8 mouse cellular contexts compared by ENCODE assay signal in the genomic region with DNA sequence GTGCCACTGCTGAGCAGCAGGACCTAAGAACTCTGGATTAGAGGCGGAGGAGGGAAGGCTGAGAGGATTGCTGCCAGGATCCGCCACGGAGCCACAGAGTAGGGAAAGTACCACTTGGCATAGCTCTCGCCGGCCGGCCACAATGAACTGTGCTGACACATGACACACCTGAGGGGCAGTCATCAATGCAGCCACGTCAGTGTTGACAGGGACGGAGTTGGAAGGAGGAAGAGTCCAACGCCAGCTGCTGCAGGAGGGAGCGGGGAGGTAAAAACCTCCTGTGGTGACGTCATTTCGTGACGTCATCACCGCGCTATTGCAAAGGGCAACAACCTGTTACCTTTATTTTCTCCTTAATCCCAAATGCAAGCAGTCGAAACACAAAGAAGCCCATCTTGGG. TPM values are rescaled to one million over a fixed set of nuclear protein-coding genes. Genes with fewer than 3 reads are reported as not detected.
DNase-seq lines count a peak whose midpoint lies in the region; ATAC-seq lines count a peak whose summit lies in the region.

No protein-coding gene starts in this region.

- no peak overlapping the region for H3K9ac ChIP-seq in heart, embryonic 11.5 days (ENCODE audit: low read depth, low read length)
- H3K9ac ChIP-seq in limb, embryonic 12.5 days (replicated peaks): no peak overlapping the region

- no peak for ATAC-seq in heart, embryonic 11.5 days (replicated peaks; ENCODE audit: insufficient number of reproducible peaks, low FRiP score, low TSS enrichment)
- ATAC-seq in limb, embryonic 12.5 days (ENCODE audit: insufficient number of reproducible peaks, insufficient read depth, low FRiP score, low TSS enrichment, low read depth): no peak
- ATAC-seq in monocyte, adult 5-6 weeks (replicated peaks; ENCODE audit: insufficient number of reproducible peaks, low FRiP score, low TSS enrichment, poor library complexity, severe bottlenecking): 0 out of 2 replicates have a peak, but pooled peaks have one; percentile 20
- ATAC-seq in erythroblast, adult 5-6 weeks (replicated peaks; ENCODE audit: low FRiP score, poor library complexity, severe bottlenecking): no peak

- H3K4me1 ChIP-seq in heart, embryonic 11.5 days (ENCODE audit: control insufficient read depth, insufficient read depth, low read length): peaks cover 8% of the 10 kb centered on the region; the same call in 1 of the 2 replicates
- peaks cover 11% of the 10 kb centered on the region for H3K4me1 ChIP-seq in forebrain, embryonic 10.5 days
- H3K4me1 ChIP-seq in limb, embryonic 12.5 days (replicated peaks): no peaks in the 10 kb centered on the region

- DNase-seq in heart, adult 8-10 months (ENCODE audit: low spot score): no peak
- DNase-seq in forebrain, embryonic 10.5 days (ENCODE audit: extremely low spot score, low spot score): no peak
- no peak for DNase-seq in layer of hippocampus, postnatal 14 days (ENCODE audit: low spot score in 2 of 2)
- no peak for DNase-seq in gastrocnemius, adult 18-20 months (ENCODE audit: low spot score)

- peak overlapping the region; percentile 6; the same call in 1 of the 2 replicates for H3K4me3 ChIP-seq in heart, embryonic 11.5 days (ENCODE audit: low read depth, low read length)
- H3K4me3 ChIP-seq in forebrain, embryonic 10.5 days: peak overlapping the region; percentile 39
- 0 out of 2 replicates have a peak overlapping the region, but pooled peaks have one; percentile 17 for H3K4me3 ChIP-seq in limb, embryonic 12.5 days (replicated peaks)

- 42% methylated on average over 16 of the region's 16 CpGs for WGBS in heart, embryonic 11.5 days (ENCODE audit: insufficient replicate concordance)
- 46% methylated on average over 16 of the region's 16 CpGs for WGBS in forebrain, embryonic 10.5 days
- WGBS in limb, embryonic 12.5 days: 46% methylated on average over 16 of the region's 16 CpGs

- no peak overlapping the region for H3K27ac ChIP-seq in heart, embryonic 11.5 days (ENCODE audit: low read depth, low read length)
- no peak overlapping the region for H3K27ac ChIP-seq in forebrain, embryonic 10.5 days
- H3K27ac ChIP-seq in limb, embryonic 12.5 days: no peak overlapping the region

- H3K36me3 ChIP-seq in heart, embryonic 11.5 days (ENCODE audit: control insufficient read depth, insufficient read depth, low read length): no peaks in the 10 kb centered on the region
- no peaks in the 10 kb centered on the region for H3K36me3 ChIP-seq in forebrain, embryonic 10.5 days (replicated peaks)
- H3K36me3 ChIP-seq in limb, embryonic 12.5 days: no peaks in the 10 kb centered on the region

- H3K27me3 ChIP-seq in heart, embryonic 11.5 days (ENCODE audit: control insufficient read depth, insufficient read depth, low read length): no peaks in the 10 kb centered on the region
- no peaks in the 10 kb centered on the region; the same call in 1 of the 2 replicates for H3K27me3 ChIP-seq in forebrain, embryonic 10.5 days (ENCODE audit: poor library complexity, severe bottlenecking)
- no peaks in the 10 kb centered on the region for H3K27me3 ChIP-seq in limb, embryonic 12.5 days

- H3K9me3 ChIP-seq in heart, embryonic 11.5 days (replicated peaks; ENCODE audit: control insufficient read depth, low read length): no peaks in the 10 kb centered on the region
- no peaks in the 10 kb centered on the region for H3K9me3 ChIP-seq in forebrain, embryonic 10.5 days
- no peaks in the 10 kb centered on the region for H3K9me3 ChIP-seq in limb, embryonic 12.5 days

- peak overlapping the region; percentile 47 for H3K4me2 ChIP-seq in heart, embryonic 11.5 days
- H3K4me2 ChIP-seq in limb, embryonic 12.5 days: peak overlapping the region; percentile 39

RNA-seq across cellular contexts. Expression of gene P2rx7, which starts 6.8 kb away (rescaled TPM):
- 0.36 and 1.00 TPM in 2 replicates for polyA plus RNA-seq in heart, embryonic 11.5 days (2014; fragmentation: Nextera tagmentation; extraction: Ambion mirVana)
- 1 to 10 TPM; 3.1 to 3.6 (median 3.4) TPM for total RNA-seq in heart, adult 8-10 months (2022)
- polyA plus RNA-seq in forebrain, embryonic 10.5 days (2016; fragmentation: Nextera tagmentation; extraction: Ambion mirVana): 0.31 and 0.60 TPM in 2 replicates
- 0.31 and 0.38 TPM in 2 replicates for polyA plus RNA-seq in limb, embryonic 12.5 days (2016; fragmentation: Nextera tagmentation; extraction: Ambion mirVana)
- 23.3 to 42.5 TPM (median 24.3 TPM) in 3 replicates for total RNA-seq in monocyte, adult 5-6 weeks (2017)
- 1 to 10 TPM; 7.8 TPM for total RNA-seq in layer of hippocampus, postnatal 14 days (2021)
- total RNA-seq in erythroblast, adult 5-6 weeks (2015; ENCODE audit: low replicate concordance): 2.1 and 2.9 TPM in 2 replicates
- 1.8 and 2.1 TPM in 2 replicates for total RNA-seq in erythroblast, adult 5-6 weeks (2017; ENCODE audit: low replicate concordance)
- total RNA-seq in gastrocnemius, adult 18-20 months (2021): 1 to 10 TPM; 1.3 to 1.5 TPM

RNA-seq across cellular contexts. Expression of gene Ift81, which starts 22.6 kb away (rescaled TPM):
- polyA plus RNA-seq in heart, embryonic 11.5 days (2014; fragmentation: Nextera tagmentation; extraction: Ambion mirVana): 23.9 and 28.4 TPM in 2 replicates
- 10 to 100 TPM; 64.5 to 96.2 (median 80.6) TPM for total RNA-seq in heart, adult 8-10 months (2022)
- 45.8 and 51.8 TPM in 2 replicates for polyA plus RNA-seq in forebrain, embryonic 10.5 days (2016; fragmentation: Nextera tagmentation; extraction: Ambion mirVana)
- 41.8 and 48.6 TPM in 2 replicates for polyA plus RNA-seq in limb, embryonic 12.5 days (2016; fragmentation: Nextera tagmentation; extraction: Ambion mirVana)
- 0.32 to 3.9 TPM (median 2.5 TPM) in 3 replicates for total RNA-seq in monocyte, adult 5-6 weeks (2017)
- total RNA-seq in layer of hippocampus, postnatal 14 days (2021): 10 to 100 TPM; 31.0 to 31.1 TPM
- not detected in 2 replicates for total RNA-seq in erythroblast, adult 5-6 weeks (2015; ENCODE audit: low replicate concordance)
- 0.51 TPM in 1 of 2 replicates, not detected in the other for total RNA-seq in erythroblast, adult 5-6 weeks (2017; ENCODE audit: low replicate concordance)
- total RNA-seq in gastrocnemius, adult 18-20 months (2021): 1 to 10 TPM; 3.4 to 4.7 TPM
